ENCODE assay signal across 9 mouse cellular contexts in genomic region chr2:167986762-167987161, GRCm38 (mm10). TPM values are rescaled to one million over a fixed set of nuclear protein-coding genes. Genes with fewer than 3 reads are reported as not detected.
A peak's percentile ranks its signal among the peaks of the same experiment; 100 is the strongest.
DNase-seq lines count a peak whose midpoint lies in the region; ATAC-seq lines count a peak whose summit lies in the region.
"Had no signal": no experiment of that assay in that cellular context is flagged by ENCODE, and none has a peak within 500 bp of the region (broad histone marks: within the 10 kb centered on the region; RNA-seq: fewer than 3 reads in every experiment).

No protein-coding gene starts in this region.

- no peaks in the 10 kb centered on the region; the same call in 1 of the 2 replicates for H3K27me3 ChIP-seq in heart, embryonic 15.5 days
- H3K27me3 ChIP-seq in liver, embryonic 12.5 days (replicated peaks): peaks cover 11% of the 10 kb centered on the region; the same call in 1 of the 2 replicates
- H3K27me3 ChIP-seq: liver, embryonic 13.5 days had no signal

- H3K4me1 ChIP-seq in heart, embryonic 15.5 days (replicated peaks): peaks cover 33% of the 10 kb centered on the region
- H3K4me1 ChIP-seq in liver, embryonic 12.5 days: peaks cover 23% of the 10 kb centered on the region

- 0 out of 2 replicates have a peak overlapping the region, but pooled peaks have one; percentile 12 for H3K4me2 ChIP-seq in heart, embryonic 15.5 days
- no peak overlapping the region for H3K4me2 ChIP-seq in liver, embryonic 12.5 days
- H3K4me2 ChIP-seq: liver, embryonic 13.5 days had no signal

- no peak overlapping the region for H3K9ac ChIP-seq in heart, embryonic 15.5 days
- no peak overlapping the region for H3K9ac ChIP-seq in liver, embryonic 12.5 days
- H3K9ac ChIP-seq: liver, embryonic 13.5 days had no signal

- DNase-seq in gastrocnemius, postnatal 10 days: peak; percentile 68
- DNase-seq in gastrocnemius, postnatal 25 days: no peak
- DNase-seq in 3134 (ENCODE audit: extremely low read depth, insufficient read length, low spot score) (peak; percentile 56), MN1 (ENCODE audit: low spot score) (peak; percentile 54)
- peak; percentile 42 for DNase-seq in thymus, postnatal 25 days
- DNase-seq in layer of hippocampus, adult 9-10 months (ENCODE audit: low spot score): no peak
- DNase-seq: liver, embryonic 13.5 days had no signal

- H3K27ac ChIP-seq in heart, embryonic 15.5 days: no peak overlapping the region
- H3K27ac ChIP-seq in liver, embryonic 12.5 days: no peak overlapping the region
- H3K27ac ChIP-seq: liver, embryonic 13.5 days had no signal

- 18% methylated on average over 7 of the region's 7 CpGs for WGBS in heart, embryonic 15.5 days
- 15% methylated on average over 7 of the region's 7 CpGs for WGBS in liver, embryonic 12.5 days (ENCODE audit: insufficient replicate concordance)

- no peaks in the 10 kb centered on the region for H3K9me3 ChIP-seq in heart, embryonic 15.5 days (replicated peaks)
- H3K9me3 ChIP-seq in liver, embryonic 12.5 days (replicated peaks): no peaks in the 10 kb centered on the region
- H3K9me3 ChIP-seq: liver, embryonic 13.5 days had no signal

- H3K36me3 ChIP-seq in heart, embryonic 15.5 days: no peaks in the 10 kb centered on the region
- H3K36me3 ChIP-seq in liver, embryonic 12.5 days: no peaks in the 10 kb centered on the region
- H3K36me3 ChIP-seq: liver, embryonic 13.5 days had no signal

- no peak for ATAC-seq in heart, embryonic 15.5 days (replicated peaks; ENCODE audit: insufficient number of reproducible peaks, insufficient read depth, low FRiP score, low read depth)
- peak; percentile 13; the same call in 1 of the 2 replicates for ATAC-seq in liver, embryonic 12.5 days

- no peak overlapping the region for H3K4me3 ChIP-seq in heart, embryonic 15.5 days
- H3K4me3 ChIP-seq in liver, embryonic 12.5 days: no peak overlapping the region
- H3K4me3 ChIP-seq: liver, embryonic 13.5 days had no signal

RNA-seq across cellular contexts. Expression of gene Ripor3, which starts 23.7 kb away (rescaled TPM):
- total RNA-seq in gastrocnemius, postnatal 10 days (2021): 1 to 10 TPM; 3.5 to 5.8 TPM
- 1 to 10 TPM in 1 of 2 experiments, under 1 TPM in 1; 0.75 to 1.5 TPM for total RNA-seq in gastrocnemius, postnatal 25 days (2021)
- 0.93 and 1.4 TPM in 2 replicates for polyA plus RNA-seq in heart, embryonic 15.5 days (2015; fragmentation: Nextera tagmentation; extraction: Ambion mirVana)
- polyA plus RNA-seq in liver, embryonic 12.5 days (2016; fragmentation: Nextera tagmentation; extraction: Ambion mirVana): 2.4 and 2.9 TPM in 2 replicates

RNA-seq across cellular contexts. Expression of gene Ptpn1, which starts 54.9 kb away (rescaled TPM):
- total RNA-seq in gastrocnemius, postnatal 10 days (2021): 10 to 100 TPM; 16.4 to 22.7 TPM
- total RNA-seq in gastrocnemius, postnatal 25 days (2021): 10 to 100 TPM; 13.5 to 14.3 TPM
- polyA plus RNA-seq in heart, embryonic 15.5 days (2015; fragmentation: Nextera tagmentation; extraction: Ambion mirVana): 44.8 and 45.1 TPM in 2 replicates
- polyA plus RNA-seq in liver, embryonic 12.5 days (2016; fragmentation: Nextera tagmentation; extraction: Ambion mirVana): 38.4 and 39.2 TPM in 2 replicates

Comparison
In these comparisons a context has a peak if more than half of its experiments do, and no peak if none do; other contexts are left out.
1. DNase-seq: peak in gastrocnemius, postnatal 10 days (single experiment), 3134 (single experiment), MN1 (single experiment) and thymus, postnatal 25 days (single experiment); none in gastrocnemius, postnatal 25 days (single experiment) and layer of hippocampus, adult 9-10 months (single experiment).